Mouse (Mus musculus) heart, adult 2 months (tissue): ENCODE measurements around the gene Serpina3k.

Experiments used
- CTCF ChIP-seq: fragments of 200-600 bp; IDR thresholded peaks from 2 replicates; pipeline ENCODE4 v1.8.1; 2022; ENCODE audit warnings: antibody characterized with exemption, mild to moderate bottlenecking, moderate library complexity
- EP300 ChIP-seq: fragments of 200-500 bp; IDR thresholded peaks from 2 replicates; pipeline ENCODE4 v1.6.1; 2011; ENCODE audit warnings: low read depth, low read length, control low read depth; ENCODE audit not compliant: insufficient read depth
- POLR2A ChIP-seq: fragments of 200-500 bp; IDR thresholded peaks from 2 replicates; pipeline ENCODE4 v1.6.1; 2011; ENCODE audit warnings: mild to moderate bottlenecking, low read depth, low read length, control low read depth; ENCODE audit not compliant: insufficient read depth

DNA sequence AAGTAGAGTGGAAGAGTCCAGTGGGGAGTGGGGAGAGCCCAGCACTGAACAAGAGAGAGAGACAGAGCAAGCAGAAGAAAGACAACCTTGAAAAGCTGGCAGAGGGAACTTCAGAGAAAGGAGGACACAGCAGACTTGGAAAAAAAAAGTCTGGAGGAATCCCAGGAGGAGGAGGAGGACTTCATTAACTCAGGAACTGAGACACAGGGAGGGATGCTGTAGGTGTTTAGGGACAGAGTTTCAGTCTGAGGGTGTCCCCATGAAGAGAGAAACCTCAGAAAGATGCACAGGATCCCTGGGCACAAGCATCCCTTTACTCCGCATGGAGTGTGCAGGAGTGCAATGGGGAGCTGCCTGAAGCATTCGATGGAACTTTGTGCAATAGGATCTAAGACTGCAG is 40.2 kb upstream of the Serpina3k start:
- no peak for TF ChIP-seq CTCF
- TF ChIP-seq POLR2A: no peak
- no peak for TF ChIP-seq EP300
